Mouse (Mus musculus) frontal cortex, postnatal 14 days (tissue): ENCODE measurements around the gene 2210407C18Rik.

Experiments
- DNase-seq, 2 experiments: peaks; one replicate each; pipeline ENCODE4 v3.0.0; 2022; ENCODE audit warnings: low spot score in 2 of 2

The 2210407C18Rik gene

GRCm38 (mm10) chr11:58615975-58616374 lies at the start of gene 2210407C18Rik:
2210407C18Rik (minus strand) TSS chr11:58616075.
- no peak for DNase-seq

GRCm38 (mm10) chr11:58658596-58658995 lies 42.7 kb upstream of the 2210407C18Rik start, which contains the start of gene Olfr322:
Olfr322 (plus strand) TSS chr11:58658782.
- no peak for DNase-seq

- DNase-seq: no peak
Measured at GRCm38 (mm10) chr11:58655151-58655550, 39.3 kb upstream of the 2210407C18Rik start.

DNA sequence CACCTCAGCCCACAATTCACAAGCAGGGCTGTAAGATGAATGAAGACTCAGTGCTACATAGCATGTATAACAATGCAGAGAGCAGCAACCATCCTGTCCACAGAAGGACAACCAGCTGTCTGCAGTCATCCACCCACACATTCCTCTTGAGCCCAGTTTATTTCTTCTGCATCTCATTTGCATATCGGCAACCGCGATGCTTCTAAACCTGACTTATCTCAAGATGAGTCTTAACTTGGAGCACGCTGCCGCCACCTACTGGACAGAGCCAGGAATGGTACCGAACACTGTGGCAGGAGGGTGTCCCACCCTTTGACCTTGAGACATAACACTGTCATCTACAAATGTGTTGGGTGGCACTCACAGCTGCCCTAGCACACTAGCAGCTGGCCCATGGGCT lies 27.5 kb upstream of the 2210407C18Rik start:
- peak in 1 of 2 experiments; percentile 17 for DNase-seq

DNA sequence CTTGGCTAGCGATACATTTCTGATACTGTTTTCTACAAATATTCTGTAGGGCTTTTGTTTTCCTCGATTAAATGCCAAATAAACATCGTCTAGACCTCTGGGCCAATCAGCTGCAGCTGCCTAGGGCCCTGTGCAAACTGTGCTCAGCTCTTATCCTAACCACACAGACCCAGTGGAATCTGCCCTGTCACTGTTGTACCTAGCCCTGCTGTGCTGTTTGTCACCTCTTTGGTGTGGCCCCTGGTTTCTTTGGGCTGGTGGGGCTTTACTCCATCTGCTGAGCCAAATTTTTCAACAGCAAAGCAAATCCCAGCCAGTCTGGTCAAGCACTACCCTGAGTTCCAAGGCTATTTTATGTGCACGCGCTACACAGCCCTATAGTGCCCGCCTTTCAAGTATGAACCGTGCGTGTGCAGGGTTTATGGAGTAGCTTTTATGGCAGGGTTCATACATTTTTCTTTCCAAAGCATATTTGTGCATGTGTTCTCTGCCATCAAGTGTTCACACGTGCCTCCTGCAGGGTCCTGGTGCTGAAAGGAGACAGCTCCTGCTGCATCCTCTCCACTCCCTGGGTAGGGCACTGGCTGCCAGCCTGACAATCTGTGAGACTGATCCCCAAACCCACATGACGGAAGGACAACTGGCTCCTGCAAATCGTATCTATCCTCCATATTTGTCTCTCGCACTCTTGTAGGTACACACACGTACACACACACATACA lies 25.9 kb upstream of the 2210407C18Rik start:
- DNase-seq: no peak

DNA sequence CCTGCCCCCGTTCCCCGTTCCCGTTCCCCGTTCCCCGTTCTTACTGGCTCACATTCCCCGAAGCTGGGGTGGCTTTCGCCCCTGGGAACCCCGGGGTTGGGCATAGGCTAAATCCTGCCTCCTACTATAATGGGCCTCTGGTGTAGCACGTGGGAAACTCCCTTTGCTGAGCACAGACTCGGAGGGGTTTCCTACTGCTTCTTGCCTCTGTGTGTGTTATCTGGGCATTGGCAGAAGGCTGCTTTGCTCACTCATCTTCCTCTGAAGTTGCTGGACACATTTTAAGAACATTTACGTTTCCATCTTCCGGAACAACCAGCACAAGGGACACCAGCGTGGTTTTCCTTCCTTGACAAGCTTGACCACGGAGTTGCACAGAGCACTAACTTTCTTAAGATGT lies 25.2 kb upstream of the 2210407C18Rik start:
- no peak for DNase-seq

DNA sequence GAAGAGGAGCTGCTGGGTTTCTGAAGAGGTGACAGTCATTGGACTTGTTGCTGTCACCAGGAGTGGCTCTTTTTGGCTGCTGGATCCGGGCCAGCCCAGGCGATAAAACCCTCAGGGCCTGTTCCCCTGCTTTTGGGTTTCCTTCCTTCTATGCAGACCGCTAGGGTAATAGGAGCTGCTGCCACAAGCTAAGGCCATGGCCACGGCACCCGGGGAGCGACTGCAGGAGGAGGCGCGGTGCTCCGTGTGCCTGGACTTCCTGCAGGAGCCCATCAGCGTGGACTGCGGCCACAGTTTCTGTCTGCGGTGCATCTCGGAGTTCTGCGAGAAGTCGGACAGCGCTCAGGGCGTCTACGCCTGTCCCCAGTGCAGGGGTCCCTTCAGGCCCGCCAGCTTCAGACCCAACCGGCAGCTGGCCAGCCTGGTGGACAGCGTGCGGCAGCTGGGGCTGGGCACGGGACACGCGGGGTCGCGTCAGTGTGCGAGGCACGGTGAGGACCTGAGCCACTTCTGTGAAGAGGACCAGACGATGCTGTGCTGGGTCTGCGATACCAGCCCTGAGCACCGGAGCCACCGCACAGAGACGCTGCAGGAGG lies 24.5 kb upstream of the 2210407C18Rik start, which contains the start of gene Trim58:
Gene Trim58, plus strand, starts transcription at position 194 of the 596 bp plus-strand sequence.
- DNase-seq: no peak

DNA sequence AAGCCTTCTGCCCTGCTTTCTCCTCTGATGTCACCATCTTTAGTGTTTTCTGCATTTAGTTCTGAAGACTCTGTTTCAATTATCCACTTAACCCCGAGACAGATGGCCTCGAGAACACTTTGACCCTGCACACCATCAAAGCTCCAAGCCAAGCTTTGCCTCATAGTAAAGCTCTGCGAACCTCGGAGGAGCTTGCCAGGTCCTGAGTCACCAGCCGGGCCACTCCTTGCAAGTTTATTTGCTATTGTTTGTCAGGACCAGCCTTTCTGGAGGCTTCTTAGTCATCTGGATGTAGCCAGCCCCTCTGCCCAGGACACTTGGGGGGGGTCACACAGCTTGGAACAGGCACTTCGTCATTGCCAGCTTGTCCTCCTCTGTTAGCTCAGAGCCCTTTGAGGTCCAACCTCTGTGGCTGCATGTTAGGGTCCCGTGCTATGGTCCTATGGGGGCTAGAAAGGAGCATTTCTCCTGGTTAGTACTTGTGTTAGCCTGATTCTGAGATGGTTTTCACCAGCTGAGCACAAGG lies 22.4 kb upstream of the 2210407C18Rik start:
- no peak for DNase-seq

DNA sequence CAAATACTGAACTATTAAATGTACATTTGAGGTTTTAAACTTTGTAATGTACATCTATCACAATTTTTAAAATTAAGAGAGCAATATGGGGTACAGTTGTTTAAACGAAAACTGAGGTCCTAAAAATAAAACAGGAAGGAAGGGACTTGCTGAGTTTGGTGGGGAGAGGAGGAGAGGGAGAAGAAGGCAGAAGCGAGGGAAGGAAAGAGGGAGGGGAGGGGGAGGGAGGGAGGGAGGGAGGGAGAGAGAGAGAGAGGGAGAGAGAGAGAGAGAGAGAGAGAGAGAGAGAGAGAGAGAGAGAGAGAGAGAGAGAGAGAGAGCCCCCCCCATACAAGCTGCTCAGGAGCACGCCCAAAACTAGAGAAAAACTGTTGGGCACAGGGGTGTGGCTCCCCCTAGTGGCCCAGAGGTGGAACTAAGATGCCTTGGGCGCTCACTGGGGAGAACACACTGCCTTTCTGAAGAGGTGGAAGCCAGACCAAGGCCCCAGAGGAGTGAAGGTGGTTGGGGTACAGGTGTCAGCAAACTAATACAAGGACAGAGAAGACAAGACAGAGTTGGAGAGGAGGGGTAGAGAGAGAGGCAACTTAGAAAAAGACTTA lies 20.6 kb upstream of the 2210407C18Rik start:
- peak in 1 of 2 experiments; percentile 16 for DNase-seq

DNA sequence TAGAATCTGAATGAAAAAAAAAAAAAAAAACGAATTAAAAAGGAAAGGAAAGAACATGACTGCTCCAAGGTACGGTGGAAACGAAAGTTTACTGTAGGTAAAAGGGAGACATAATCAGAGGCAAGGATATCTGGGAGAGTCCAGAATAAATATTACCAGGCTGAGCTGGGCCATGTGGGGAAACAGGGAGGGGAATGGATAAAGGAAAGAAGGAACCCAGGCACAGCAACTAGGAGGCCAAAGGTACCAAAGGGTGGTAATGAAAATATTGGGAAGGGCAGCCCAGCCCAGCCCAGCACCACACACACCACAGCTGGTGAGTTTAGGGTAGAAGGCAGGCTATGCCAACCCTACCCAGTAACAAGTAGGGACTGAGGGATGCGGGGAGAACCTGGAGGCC lies 19.0 kb upstream of the 2210407C18Rik start:
- DNase-seq: no peak

- DNase-seq: no peak
Measured at GRCm38 (mm10) chr11:58630401-58630800, 14.5 kb upstream of the 2210407C18Rik start, which contains the start of gene Olfr323. Olfr323 (minus strand) TSS chr11:58630501.

DNA sequence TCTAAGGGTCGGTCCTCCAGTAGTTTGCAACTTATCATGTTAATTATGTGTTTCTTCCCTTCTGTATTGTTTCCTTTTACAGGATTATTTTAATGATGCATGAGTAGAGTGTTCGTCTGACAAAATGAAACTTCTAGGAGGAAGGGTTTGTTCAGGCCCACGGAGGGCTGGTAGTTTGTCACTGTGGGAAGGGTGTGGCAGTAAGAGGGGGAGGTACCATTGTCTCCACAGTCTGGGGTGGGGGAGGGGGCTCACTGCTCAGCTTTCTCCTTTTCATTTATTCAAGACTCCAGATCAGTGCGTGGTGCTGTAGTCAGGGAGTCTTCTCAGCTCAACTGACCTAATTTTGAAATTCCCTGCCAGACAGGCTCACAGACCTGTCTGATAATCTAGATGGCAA lies 10.3 kb upstream of the 2210407C18Rik start:
- DNase-seq: no peak

DNA sequence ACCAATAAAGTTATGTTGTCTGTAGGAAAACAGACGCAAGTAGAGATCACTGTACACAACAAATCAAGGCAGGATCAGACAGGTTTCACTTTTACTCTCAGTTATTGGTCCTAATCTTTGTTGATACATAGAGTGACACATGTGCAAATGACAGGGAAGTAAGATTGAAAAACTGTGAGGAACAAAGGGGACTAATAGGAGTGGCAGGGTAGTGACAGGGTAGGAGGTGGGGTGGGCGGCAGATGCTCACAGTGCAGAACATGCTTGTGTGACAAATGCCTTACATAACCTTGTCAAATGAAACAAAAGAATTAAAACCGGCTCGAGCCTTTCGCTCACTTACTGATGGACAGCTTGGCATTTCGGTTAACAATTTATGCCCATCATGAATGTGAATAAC lies 2.9 kb upstream of the 2210407C18Rik start:
- no peak for DNase-seq

DNA sequence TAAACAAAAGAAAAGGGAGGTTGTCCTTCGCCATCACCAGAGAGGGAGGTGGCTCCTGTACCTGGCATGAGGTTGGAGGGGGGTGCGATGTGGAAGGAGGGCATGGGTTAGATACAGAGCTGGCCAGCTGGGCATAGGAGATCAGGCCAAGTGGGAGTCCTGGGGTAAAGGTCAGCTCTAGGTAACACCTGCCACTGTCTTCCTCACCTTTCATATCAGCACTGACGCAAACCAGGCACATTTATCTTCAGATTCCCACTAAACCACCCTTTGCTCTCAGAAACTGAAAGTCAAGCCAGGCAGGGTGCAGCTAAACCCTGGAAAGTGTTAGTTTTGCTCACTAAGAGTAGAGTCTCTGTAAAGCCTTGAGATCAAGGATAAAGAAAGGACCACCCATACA lies 2.5 kb upstream of the 2210407C18Rik start:
- DNase-seq: no peak

- DNase-seq: no peak
Measured at GRCm38 (mm10) chr11:58614526-58614925, 1.3 kb downstream of the 2210407C18Rik start.

GRCm38 (mm10) chr11:58613359-58613758 lies 2.5 kb downstream of the 2210407C18Rik start:
- DNase-seq: no peak

- no peak for DNase-seq
Measured at GRCm38 (mm10) chr11:58607030-58607429, 8.8 kb downstream of the 2210407C18Rik start.

GRCm38 (mm10) chr11:58606177-58606919 lies 9.5 kb downstream of the 2210407C18Rik start:
- no peak for DNase-seq

DNA sequence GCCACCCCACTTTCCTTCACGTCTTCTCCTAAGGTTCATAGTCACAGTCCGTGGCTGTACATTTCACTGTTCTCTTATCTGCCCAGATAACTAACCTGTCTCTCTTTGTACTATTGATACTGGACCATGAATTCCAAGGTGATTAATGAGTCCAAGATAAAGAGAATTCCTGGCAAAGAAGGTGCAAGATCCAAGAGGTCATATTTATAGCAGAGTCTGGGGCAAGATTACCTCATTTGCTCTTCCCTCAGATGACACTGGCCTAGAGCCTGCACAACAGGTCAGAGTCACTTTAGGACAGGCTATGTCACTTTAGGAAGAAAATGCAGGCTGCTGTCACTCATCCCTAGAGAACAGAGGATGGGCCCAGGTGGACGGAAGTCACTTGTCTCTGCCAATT lies 10.6 kb downstream of the 2210407C18Rik start:
- no peak for DNase-seq

DNA sequence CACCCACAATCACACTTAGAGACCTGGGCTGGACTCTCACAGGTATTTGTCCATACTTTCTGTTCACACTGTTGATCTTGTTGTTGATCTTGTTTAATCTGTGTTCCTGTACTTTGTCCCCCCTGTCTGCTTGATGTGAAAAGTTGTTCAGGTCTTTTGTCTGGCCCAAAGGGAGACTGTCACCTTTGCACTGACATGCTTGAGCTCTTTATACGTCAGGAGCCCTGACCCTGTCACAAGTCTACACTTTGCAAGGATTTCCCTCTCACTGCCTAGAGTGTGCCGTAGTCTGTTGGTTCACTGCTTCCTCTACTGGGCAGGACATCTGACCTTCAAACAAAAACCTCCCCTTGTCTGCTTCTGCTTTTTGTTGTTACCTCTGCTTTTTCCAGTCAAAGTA lies 11.2 kb downstream of the 2210407C18Rik start:
- DNase-seq: no peak

DNA sequence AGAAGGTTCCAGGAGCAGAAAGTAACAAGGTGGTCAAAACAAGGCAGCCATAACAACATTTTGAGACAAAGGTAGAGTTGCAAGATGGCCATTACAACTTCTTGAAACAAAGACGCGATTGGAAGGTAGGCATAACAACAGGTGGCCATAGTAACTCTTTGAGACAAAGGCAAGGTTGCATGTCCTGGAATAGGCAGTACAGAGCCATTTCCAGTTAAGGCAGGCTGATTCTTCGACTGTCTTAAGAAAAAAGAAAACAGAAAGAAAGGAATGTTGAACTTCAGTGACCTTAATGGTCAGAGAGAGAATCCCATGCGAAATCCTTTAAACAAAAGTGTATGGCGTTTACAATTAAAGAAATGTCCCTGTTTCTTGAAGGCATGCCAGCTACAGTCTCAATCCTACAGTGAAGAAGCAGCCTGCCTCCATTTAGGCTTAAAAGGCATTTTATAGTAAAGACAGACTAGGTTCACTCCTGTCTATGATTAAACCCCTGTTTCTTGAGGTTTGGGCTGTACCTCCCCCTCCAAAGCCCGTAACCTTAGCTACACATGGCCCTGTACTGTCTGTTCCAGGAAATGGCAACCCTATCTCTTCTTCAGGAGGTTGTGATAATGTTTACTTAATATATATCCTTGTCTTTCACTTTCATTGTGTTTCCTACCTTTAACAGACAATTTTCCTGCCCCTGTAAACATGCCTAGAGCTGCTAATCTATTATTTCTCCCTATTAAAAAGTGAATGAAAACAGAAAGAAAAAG lies 12.9 kb downstream of the 2210407C18Rik start:
- DNase-seq: no peak
